Mouse (Mus musculus): Measurements from ENCODE around the gene Nppb. TPM values are rescaled to one million over a fixed set of nuclear protein-coding genes. Genes with fewer than 3 reads are reported as not detected.

Nppb gene
- total RNA-seq (2021): 100 to 1,000 TPM; 169 to 448 TPM

- no peak for DNase-seq (ENCODE audit: low spot score)
- intact Hi-C loops (cut with DNase I): no loop called here
These were observed at the start of gene Nppb for GRCm38 (mm10) chr4:147985205-147986132. Nppb (plus strand) TSS chr4:147985788.

GRCm38 (mm10) chr4:147935904-147936303, 49.7 kb upstream of the Nppb start:
- intact Hi-C loops (cut with DNase I): loop anchor here (2.0 to 5.0 kb wide), 2 partner anchors 19 to 69 kb away; partner anchors contain the start of genes Fv1 and Miip
- no peak for DNase-seq (ENCODE audit: low spot score)

- peak; percentile 81 for DNase-seq (ENCODE audit: low spot score)
- intact Hi-C loops (cut with DNase I): loop anchor here (5.0 kb wide), 1 partner anchor 69 kb away; the partner anchor contains the start of genes Fv1 and Miip
These were observed 49.1 kb upstream of the Nppb start, which contains the start of gene Plod1 for GRCm38 (mm10) chr4:147936331-147936954. Plod1 (minus strand) TSS chr4:147936767.

GRCm38 (mm10) chr4:147937021-147937420, 48.6 kb upstream of the Nppb start:
- DNase-seq (ENCODE audit: low spot score): no peak
- intact Hi-C loops (cut with DNase I): loop anchor here (5.0 kb wide), 1 partner anchor 70 kb away; the partner anchor contains the start of genes Fv1 and Miip

- DNase-seq (ENCODE audit: low spot score): no peak
- intact Hi-C loops (cut with DNase I): loop anchor here (5.0 kb wide), 1 partner anchor 70 kb away; the partner anchor contains the start of genes Fv1 and Miip
These were observed 48.1 kb upstream of the Nppb start for GRCm38 (mm10) chr4:147937486-147937885.

GRCm38 (mm10) chr4:147938148-147939096, 47.2 kb upstream of the Nppb start:
- peak; percentile 71 for DNase-seq (ENCODE audit: low spot score)
- intact Hi-C loops (cut with DNase I): loop anchor here (5.0 kb wide), 1 partner anchor 71 kb away; the partner anchor contains the start of genes Fv1 and Miip

GRCm38 (mm10) chr4:147940111-147940510, 45.5 kb upstream of the Nppb start:
- intact Hi-C loops (cut with DNase I): loop anchor here (5.0 to 10.0 kb wide), 2 partner anchors 38 to 215 kb away; partner anchors contain the start of genes Fbxo6 and Mfn2
- DNase-seq (ENCODE audit: low spot score): no peak

- peak; percentile 63 for DNase-seq (ENCODE audit: low spot score)
- intact Hi-C loops (cut with DNase I): loop anchor here (5.0 to 10.0 kb wide), 2 partner anchors 38 to 214 kb away; partner anchors contain the start of genes Fbxo6 and Mfn2
These were observed 45.0 kb upstream of the Nppb start, which contains the start of gene 2510039O18Rik for GRCm38 (mm10) chr4:147940576-147941044. 2510039O18Rik (plus strand) TSS chr4:147940895.

GRCm38 (mm10) chr4:147941045-147942020, 44.3 kb upstream of the Nppb start:
- no peak for DNase-seq (ENCODE audit: low spot score)
- intact Hi-C loops (cut with DNase I): loop anchor here (5.0 to 10.0 kb wide), 2 partner anchors 39 to 213 kb away; partner anchors contain the start of genes Fbxo6 and Mfn2

- intact Hi-C loops (cut with DNase I): loop anchor here (5.0 to 10.0 kb wide), 2 partner anchors 41 to 212 kb away; partner anchors contain the start of genes Fbxo6 and Mfn2
- no peak for DNase-seq (ENCODE audit: low spot score)
These were observed 42.6 kb upstream of the Nppb start for GRCm38 (mm10) chr4:147943005-147943404.

GRCm38 (mm10) chr4:147947511-147947910, 38.1 kb upstream of the Nppb start:
- no peak for DNase-seq (ENCODE audit: low spot score)
- intact Hi-C loops (cut with DNase I): loop anchor here (10.0 kb wide), 1 partner anchor 207 kb away; the partner anchor contains the start of gene Fbxo6

- DNase-seq (ENCODE audit: low spot score): no peak
These were observed 32.0 kb upstream of the Nppb start for GRCm38 (mm10) chr4:147953590-147953989.

GRCm38 (mm10) chr4:147957141-147957540, 28.4 kb upstream of the Nppb start:
- intact Hi-C loops (cut with DNase I): no loop called here
- DNase-seq (ENCODE audit: low spot score): no peak

More at GRCm38 (mm10) chr4:147953590-147953989, 32.0 kb upstream of the Nppb start:
- intact Hi-C loops (cut with DNase I): loop anchor here (5.0 kb wide), 1 partner anchor 36 kb away; no protein-coding TSS in a partner anchor

- DNase-seq (ENCODE audit: low spot score): no peak
- intact Hi-C loops (cut with DNase I): loop anchor here (1.0 to 5.0 kb wide), 2 partner anchors 48 to 102 kb away; no protein-coding TSS in a partner anchor
These were observed 25.4 kb upstream of the Nppb start for GRCm38 (mm10) chr4:147959881-147960831.

GRCm38 (mm10) chr4:147962781-147963180, 22.8 kb upstream of the Nppb start:
- no peak for DNase-seq (ENCODE audit: low spot score)
- intact Hi-C loops (cut with DNase I): loop anchor here (5.0 kb wide), 1 partner anchor 100 kb away; no protein-coding TSS in a partner anchor

- intact Hi-C loops (cut with DNase I): loop anchor here (5.0 kb wide), 1 partner anchor 99 kb away; no protein-coding TSS in a partner anchor
- DNase-seq (ENCODE audit: low spot score): no peak
These were observed 22.0 kb upstream of the Nppb start for GRCm38 (mm10) chr4:147963623-147964022.
